Mouse (Mus musculus): ENCODE measurements around the gene Dlx5. TPM values are rescaled to one million over a fixed set of nuclear protein-coding genes. Genes with fewer than 3 reads are reported as not detected.

The Dlx5 gene
- polyA plus RNA-seq, 1 experiment: not detected

- H3K4me3 ChIP-seq (ENCODE audit: insufficient read depth, low read depth, low read length): no peak overlapping the region
- TF ChIP-seq POLR2A (IDR thresholded peaks at IDR 0.05; ENCODE audit: low read depth, low read length) (no peak), CTCF (conservative IDR thresholded peaks at IDR 0.05; ENCODE audit: insufficient read depth, insufficient read length, low read depth, low read length) (no peak)
- WGBS: 6% methylated on average over 24 of the region's 24 CpGs
These were observed 1.3 kb downstream of the Dlx5 start for GRCm38 (mm10) chr6:6880361-6881114.

GRCm38 (mm10) chr6:6879371-6880325 lies 2.2 kb downstream of the Dlx5 start:
- H3K4me1 ChIP-seq (ENCODE audit: control insufficient read depth, insufficient read depth, low read length): no peaks in the 10 kb centered on the region
- no peaks in the 10 kb centered on the region for H3K36me3 ChIP-seq (ENCODE audit: control insufficient read depth, insufficient read depth, low read length)
- H3K27me3 ChIP-seq (replicated peaks; ENCODE audit: control insufficient read depth, insufficient read depth, low read length): peaks cover 13% of the 10 kb centered on the region; the same call in 1 of the 2 replicates
- TF ChIP-seq POLR2A (IDR thresholded peaks at IDR 0.05; ENCODE audit: low read depth, low read length) (no peak), CTCF (conservative IDR thresholded peaks at IDR 0.05; ENCODE audit: insufficient read depth, insufficient read length, low read depth, low read length) (no peak)
- 7% methylated on average over 44 of the region's 44 CpGs for WGBS
- DNase-seq: peak; percentile 66
- no peak overlapping the region for H3K27ac ChIP-seq (ENCODE audit: insufficient read depth, low read depth, low read length)
- no peak overlapping the region for H3K4me3 ChIP-seq (ENCODE audit: insufficient read depth, low read depth, low read length)

More at GRCm38 (mm10) chr6:6880361-6881114, 1.3 kb downstream of the Dlx5 start:
- Histone ChIP-seq H3K27ac (ENCODE audit: insufficient read depth, low read depth, low read length) (no peak overlapping the region), H3K4me1 (ENCODE audit: control insufficient read depth, insufficient read depth, low read length) (no peaks in the 10 kb centered on the region), H3K27me3 (replicated peaks; ENCODE audit: control insufficient read depth, insufficient read depth, low read length) (peaks cover 13% of the 10 kb centered on the region; the same call in 1 of the 2 replicates), H3K36me3 (ENCODE audit: control insufficient read depth, insufficient read depth, low read length) (no peaks in the 10 kb centered on the region)
- DNase-seq: no peak

GRCm38 (mm10) chr6:6878841-6879291 lies 3.0 kb downstream of the Dlx5 start:
- peaks cover 15% of the 10 kb centered on the region; the same call in 1 of the 2 replicates for H3K27me3 ChIP-seq (replicated peaks; ENCODE audit: control insufficient read depth, insufficient read depth, low read length)
- no peak overlapping the region for H3K4me3 ChIP-seq (ENCODE audit: insufficient read depth, low read depth, low read length)
- DNase-seq: no peak
- H3K27ac ChIP-seq (ENCODE audit: insufficient read depth, low read depth, low read length): no peak overlapping the region
- 5% methylated on average over 14 of the region's 14 CpGs for WGBS
- no peaks in the 10 kb centered on the region for H3K4me1 ChIP-seq (ENCODE audit: control insufficient read depth, insufficient read depth, low read length)
- no peak for TF ChIP-seq CTCF (conservative IDR thresholded peaks at IDR 0.05; ENCODE audit: insufficient read depth, insufficient read length, low read depth, low read length)
- no peak for TF ChIP-seq POLR2A (IDR thresholded peaks at IDR 0.05; ENCODE audit: low read depth, low read length)
- no peaks in the 10 kb centered on the region for H3K36me3 ChIP-seq (ENCODE audit: control insufficient read depth, insufficient read depth, low read length)

- Histone ChIP-seq H3K4me3 (ENCODE audit: insufficient read depth, low read depth, low read length) (no peak overlapping the region), H3K4me1 (ENCODE audit: control insufficient read depth, insufficient read depth, low read length) (no peaks in the 10 kb centered on the region), H3K27ac (ENCODE audit: insufficient read depth, low read depth, low read length) (no peak overlapping the region), H3K36me3 (ENCODE audit: control insufficient read depth, insufficient read depth, low read length) (no peaks in the 10 kb centered on the region), H3K27me3 (replicated peaks; ENCODE audit: control insufficient read depth, insufficient read depth, low read length) (peaks cover 15% of the 10 kb centered on the region; the same call in 1 of the 2 replicates)
- 8% methylated on average over 34 of the region's 34 CpGs for WGBS
- TF ChIP-seq POLR2A (IDR thresholded peaks at IDR 0.05; ENCODE audit: low read depth, low read length): no peak
- TF ChIP-seq CTCF (conservative IDR thresholded peaks at IDR 0.05; ENCODE audit: insufficient read depth, insufficient read length, low read depth, low read length): no peak
- DNase-seq: no peak
These were observed 3.7 kb downstream of the Dlx5 start for GRCm38 (mm10) chr6:6877981-6878840.

GRCm38 (mm10) chr6:6877346-6877910 lies 4.5 kb downstream of the Dlx5 start:
- Histone ChIP-seq H3K36me3 (ENCODE audit: control insufficient read depth, insufficient read depth, low read length) (no peaks in the 10 kb centered on the region), H3K4me3 (ENCODE audit: insufficient read depth, low read depth, low read length) (no peak overlapping the region), H3K27ac (ENCODE audit: insufficient read depth, low read depth, low read length) (no peak overlapping the region), H3K4me1 (ENCODE audit: control insufficient read depth, insufficient read depth, low read length) (no peaks in the 10 kb centered on the region), H3K27me3 (replicated peaks; ENCODE audit: control insufficient read depth, insufficient read depth, low read length) (peaks cover 18% of the 10 kb centered on the region; the same call in 1 of the 2 replicates)
- TF ChIP-seq CTCF (conservative IDR thresholded peaks at IDR 0.05; ENCODE audit: insufficient read depth, insufficient read length, low read depth, low read length) (no peak), POLR2A (IDR thresholded peaks at IDR 0.05; ENCODE audit: low read depth, low read length) (no peak)
- 16% methylated on average over 5 of the region's 5 CpGs for WGBS
- no peak for DNase-seq

GRCm38 (mm10) chr6:6876731-6877130 lies 5.2 kb downstream of the Dlx5 start:
- no peak for TF ChIP-seq POLR2A (IDR thresholded peaks at IDR 0.05; ENCODE audit: low read depth, low read length)
- no peak for TF ChIP-seq CTCF (conservative IDR thresholded peaks at IDR 0.05; ENCODE audit: insufficient read depth, insufficient read length, low read depth, low read length)
- Histone ChIP-seq H3K4me1 (ENCODE audit: control insufficient read depth, insufficient read depth, low read length) (no peaks in the 10 kb centered on the region), H3K27me3 (replicated peaks; ENCODE audit: control insufficient read depth, insufficient read depth, low read length) (peaks cover 17% of the 10 kb centered on the region; the same call in 1 of the 2 replicates), H3K36me3 (ENCODE audit: control insufficient read depth, insufficient read depth, low read length) (no peaks in the 10 kb centered on the region), H3K27ac (ENCODE audit: insufficient read depth, low read depth, low read length) (no peak overlapping the region), H3K4me3 (ENCODE audit: insufficient read depth, low read depth, low read length) (no peak overlapping the region)
- WGBS: 22% methylated on average over 7 of the region's 7 CpGs
- no peak for DNase-seq

Measured in kidney, adult 2 months (tissue).